Mouse (Mus musculus) ES-Bruce4 (cell line): Measurements from ENCODE around the gene Strip1.

ENCODE experiments used
- CTCF ChIP-seq: IDR thresholded peaks from one replicate; pipeline ENCODE4 v1.8.1; 2011; ENCODE audit warnings: low read depth, low read length
- POLR2A ChIP-seq: IDR thresholded peaks from one replicate; pipeline ENCODE4 v1.8.1; 2011; ENCODE audit warnings: low read length; ENCODE audit not compliant: insufficient read depth

- TF ChIP-seq CTCF (no peak), POLR2A (no peak)
Observed at GRCm38 (mm10) chr3:107628551-107628950, 2.9 kb downstream of the Strip1 start.
